Mouse (Mus musculus) lung, adult 2 months (tissue): ENCODE data around the gene Ddi2. TPM values are rescaled to one million over a fixed set of nuclear protein-coding genes. Genes with fewer than 3 reads are reported as not detected.

ENCODE experiments used
- DNase-seq: peaks from one replicate; pipeline ENCODE4 v3.0.0; 2022
- H3K4me1 ChIP-seq: fragments of 200-500 bp; 2 replicates; pipeline ENCODE4 v1.6.1; 2011; ENCODE audit warnings: low read length; ENCODE audit not compliant: control insufficient read depth, insufficient read depth
- H3K4me3 ChIP-seq: fragments of 200-500 bp; replicated peaks from 2 replicates; pipeline ENCODE3; 2011; ENCODE audit warnings: low read depth, mild to moderate bottlenecking, control low read depth, low read length; ENCODE audit errors: extremely low read depth
- CTCF ChIP-seq: fragments of 200-500 bp; IDR thresholded peaks from 2 replicates; pipeline ENCODE4 v1.5.1; 2011; ENCODE audit warnings: mild to moderate bottlenecking, low read length, control low read depth; ENCODE audit not compliant: insufficient read depth
- POLR2A ChIP-seq: fragments of 200-500 bp; IDR thresholded peaks from 2 replicates; pipeline ENCODE4 v1.6.1; 2011; ENCODE audit warnings: low read depth, mild to moderate bottlenecking, control low read depth, low read length, borderline replicate concordance; ENCODE audit errors: extremely low read depth
- WGBS: fragments of 180-500 bp; shearing (Covaris S2); methylation state at CpG from one replicate; pipeline ENCODE4 v1.1.7; 2018; 5-methylcytosine and 5-hydroxymethylcytosine counted together
- polyA plus RNA-seq: library from polyadenylated mRNA; depleted of rRNA; stranded (reverse); fragments of >200 nt; gene quantifications from 2 replicates; pipeline ENCODE4 v1.2.3, GENCODE M21; 2012

The Ddi2 gene
- polyA plus RNA-seq, 1 experiment, result 19.7 TPM

DNA sequence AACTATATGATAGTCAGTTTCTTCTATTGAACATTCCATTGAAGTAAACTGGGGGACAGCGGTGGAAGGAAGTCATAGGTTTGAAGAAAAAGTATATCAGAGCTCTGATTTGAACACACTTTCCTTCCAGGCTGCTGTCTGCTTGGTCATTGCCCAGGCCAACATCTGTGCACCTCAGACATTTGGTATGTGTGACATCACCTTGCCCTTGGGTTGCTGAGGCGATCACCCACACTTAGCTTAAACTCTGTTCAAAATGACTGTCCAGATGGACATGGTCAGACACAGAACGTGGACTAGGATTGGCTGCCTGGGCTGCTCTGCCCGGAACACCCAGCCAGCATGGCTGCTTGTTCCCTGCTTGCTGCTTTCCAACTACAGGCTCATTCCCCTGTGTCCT is 19.2 kb upstream of the Ddi2 start:
- DNase-seq, result no peak

DNA sequence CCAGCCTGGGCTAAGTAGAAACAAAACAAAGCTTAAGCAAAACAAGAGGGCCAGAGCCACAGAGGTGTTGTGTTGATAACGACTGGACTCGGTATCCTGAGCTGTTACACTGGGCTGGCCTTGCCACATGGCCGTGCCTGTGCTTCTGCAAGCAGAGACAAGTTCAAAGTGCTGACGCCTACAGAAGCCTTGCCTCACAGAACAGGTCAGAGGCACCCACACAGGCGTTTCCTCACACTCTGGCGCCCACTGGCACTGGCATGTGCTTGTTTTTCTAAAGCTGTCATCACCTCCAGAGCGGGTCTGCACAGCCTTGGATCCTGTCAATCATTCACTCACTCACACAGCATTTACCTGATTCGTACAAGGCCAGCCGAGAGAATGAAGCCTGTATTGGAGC is 18.6 kb upstream of the Ddi2 start:
- 45% methylated on average over 9 of the region's 9 CpGs for WGBS
- no peak for DNase-seq
- H3K4me3 ChIP-seq, result no peak overlapping the region
- H3K4me1 ChIP-seq, result no peaks in the 10 kb centered on the region
- no peak for TF ChIP-seq POLR2A
- TF ChIP-seq CTCF, result no peak

More for the DNA sequence above, 19.2 kb upstream of the Ddi2 start:
- TF ChIP-seq POLR2A (no peak), CTCF (no peak)
- WGBS, result 89% methylated on average over 4 of the region's 4 CpGs
- H3K4me3 ChIP-seq, result no peak overlapping the region
- H3K4me1 ChIP-seq, result no peaks in the 10 kb centered on the region

DNA sequence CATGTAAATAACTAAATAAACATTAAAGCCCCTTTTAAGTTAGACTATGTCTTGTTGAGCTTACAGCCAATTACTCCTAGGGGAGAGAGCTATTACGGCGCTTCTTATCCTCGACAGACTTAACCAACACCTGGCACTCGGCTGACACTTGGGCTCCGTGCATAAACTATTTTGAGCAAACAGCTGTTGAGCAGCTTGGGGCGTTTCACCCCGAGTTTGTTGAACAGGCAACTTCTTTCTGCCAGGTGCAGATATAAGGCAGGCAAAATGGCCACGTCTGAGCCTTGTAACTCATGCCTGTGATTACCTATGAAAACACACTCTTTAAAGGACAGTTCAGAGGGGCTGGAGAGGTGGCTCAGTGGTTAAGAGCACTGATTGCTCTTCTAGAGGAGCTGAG is 14.8 kb upstream of the Ddi2 start:
- Histone ChIP-seq H3K4me3 (no peak overlapping the region), H3K4me1 (no peaks in the 10 kb centered on the region)
- 61% methylated on average over 8 of the region's 8 CpGs for WGBS
- no peak for TF ChIP-seq POLR2A
- TF ChIP-seq CTCF, result no peak
- DNase-seq, result no peak

DNA sequence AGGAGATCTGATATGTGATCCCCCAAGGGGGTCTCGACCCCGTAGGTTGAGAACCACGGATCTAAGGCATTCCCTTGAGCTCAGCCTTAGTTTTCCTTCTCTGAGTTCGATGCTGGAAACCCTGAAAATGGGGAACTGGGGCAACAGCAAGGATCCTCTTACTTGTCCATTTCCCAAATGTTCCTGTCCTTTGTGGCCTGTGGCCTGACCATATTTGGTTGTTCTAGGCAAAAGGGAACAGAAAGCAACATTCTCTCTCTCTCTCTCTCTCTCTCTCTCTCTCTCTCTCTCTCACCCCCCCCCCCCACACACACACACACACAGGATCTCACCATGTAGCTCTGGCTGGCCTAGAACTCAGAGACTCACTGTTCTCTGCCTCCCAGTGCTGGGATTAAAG is 13.6 kb upstream of the Ddi2 start:
- Histone ChIP-seq H3K4me3 (no peak overlapping the region), H3K4me1 (no peaks in the 10 kb centered on the region)
- 58% methylated on average over 4 of the region's 4 CpGs for WGBS
- TF ChIP-seq CTCF, result no peak
- DNase-seq, result no peak

DNA sequence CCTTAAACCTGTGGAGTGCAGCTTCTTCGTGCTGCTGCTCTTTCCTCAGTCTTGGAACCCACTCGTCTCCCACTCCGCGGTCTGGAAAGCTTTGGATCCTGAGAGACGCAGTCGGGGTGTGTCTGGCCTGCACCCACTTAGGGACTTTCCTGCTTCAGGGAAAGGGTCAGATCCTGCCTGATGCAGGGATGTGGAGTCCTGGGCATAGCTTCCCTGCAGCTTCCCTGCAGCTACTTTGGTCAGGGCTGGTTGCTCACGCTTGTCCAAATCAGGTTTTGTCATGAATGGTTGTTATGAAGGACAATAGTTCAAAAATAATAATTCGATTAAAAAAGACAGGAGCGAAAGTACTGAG is 12.0 kb upstream of the Ddi2 start:
- H3K4me1 ChIP-seq, result no peaks in the 10 kb centered on the region
- peak overlapping the region; percentile 0 for H3K4me3 ChIP-seq
- no peak for DNase-seq
- 29% methylated on average over 9 of the region's 9 CpGs for WGBS
- TF ChIP-seq CTCF, result no peak
- TF ChIP-seq POLR2A, result no peak

DNA sequence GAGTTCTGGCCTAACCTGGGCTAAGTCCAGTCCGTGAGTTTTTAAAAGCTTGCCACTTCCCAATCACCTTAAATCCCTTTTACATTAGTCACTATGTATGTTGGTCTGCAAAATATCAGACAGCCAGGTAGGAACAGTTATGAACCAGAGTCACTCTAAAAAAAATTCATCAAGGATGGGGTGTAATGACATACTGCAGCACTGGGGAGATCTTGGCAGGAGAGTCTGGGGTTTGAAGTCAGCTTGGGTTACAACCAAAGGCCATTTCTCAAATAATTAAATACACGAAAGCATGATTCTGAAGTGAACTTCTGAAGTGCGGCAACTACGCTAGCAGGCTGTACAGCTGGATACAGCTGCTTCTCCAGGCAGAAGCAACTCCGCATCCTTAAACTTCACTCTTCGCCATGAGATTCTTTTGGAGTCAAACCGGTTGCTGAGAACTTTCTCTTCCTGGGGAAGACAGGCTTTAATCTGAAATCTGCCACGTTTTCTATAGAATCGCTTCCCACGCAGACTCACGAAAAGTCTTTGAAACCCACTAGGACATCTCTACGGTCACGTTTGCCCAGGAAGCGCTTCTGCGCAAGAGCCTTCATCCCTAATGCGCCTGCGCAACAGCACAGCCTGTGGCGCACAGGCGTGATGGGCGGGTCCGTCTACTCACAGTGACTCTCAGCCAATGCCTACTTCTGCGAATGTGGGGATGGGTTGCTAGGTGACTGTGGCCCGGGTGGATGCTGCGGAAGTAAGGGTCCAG is 11.4 kb upstream of the Ddi2 start:
- DNase-seq, result peak; percentile 70
- no peaks in the 10 kb centered on the region for H3K4me1 ChIP-seq
- H3K4me3 ChIP-seq, result peak overlapping the region; percentile 45
- WGBS, result 5% methylated on average over 24 of the region's 24 CpGs
- TF ChIP-seq CTCF, result no peak
- TF ChIP-seq POLR2A, result peak; percentile 73; the same call in 1 of the 2 replicates

DNA sequence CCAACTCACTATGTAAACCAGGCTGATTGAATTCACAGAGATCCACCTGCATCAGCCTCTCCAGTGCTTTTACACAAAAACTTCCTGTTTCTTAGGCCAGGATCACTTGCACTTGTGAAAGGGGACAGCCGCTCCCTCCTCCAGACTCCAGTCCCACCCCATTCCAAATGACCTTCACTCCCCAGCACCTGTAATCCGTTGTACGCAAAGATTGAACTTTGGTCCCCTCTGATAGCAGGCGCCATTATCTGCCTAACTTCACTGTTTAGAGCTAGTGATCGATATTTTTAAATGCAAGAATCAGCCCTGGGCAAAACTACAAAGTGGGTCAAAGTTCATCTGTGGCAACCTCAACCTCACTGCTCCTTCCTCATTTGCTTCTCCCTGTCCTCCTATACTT is 8.5 kb upstream of the Ddi2 start:
- DNase-seq, result no peak
- Histone ChIP-seq H3K4me3 (no peak overlapping the region), H3K4me1 (no peaks in the 10 kb centered on the region)
- 74% methylated on average over 5 of the region's 5 CpGs for WGBS
- TF ChIP-seq POLR2A (no peak), CTCF (no peak)

DNA sequence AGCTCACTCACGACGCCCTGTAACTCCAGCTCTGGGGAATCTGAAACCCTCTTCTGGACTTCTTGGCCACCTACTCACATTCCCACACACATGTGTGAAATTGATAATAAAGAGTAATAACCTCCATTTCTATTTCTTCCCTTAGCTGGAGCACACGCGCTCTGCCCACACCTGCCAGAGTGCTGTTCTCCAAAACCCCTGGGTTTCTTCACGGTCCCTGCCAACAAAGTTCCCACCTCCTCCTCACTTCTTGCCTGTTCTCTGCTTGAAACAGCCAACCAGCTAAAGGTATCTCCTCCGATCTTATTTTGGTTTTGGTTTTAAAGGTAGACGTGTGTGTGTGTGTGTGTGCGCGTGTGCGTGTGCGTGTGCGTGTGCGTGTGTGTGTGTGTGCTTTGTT is 7.2 kb upstream of the Ddi2 start:
- H3K4me3 ChIP-seq, result no peak overlapping the region
- 84% methylated on average over 13 of the region's 13 CpGs for WGBS
- DNase-seq, result no peak
- TF ChIP-seq POLR2A (no peak), CTCF (no peak)
- H3K4me1 ChIP-seq, result 0 out of 2 replicates have a peak, but pooled peaks cover 2% of the 10 kb centered on the region

DNA sequence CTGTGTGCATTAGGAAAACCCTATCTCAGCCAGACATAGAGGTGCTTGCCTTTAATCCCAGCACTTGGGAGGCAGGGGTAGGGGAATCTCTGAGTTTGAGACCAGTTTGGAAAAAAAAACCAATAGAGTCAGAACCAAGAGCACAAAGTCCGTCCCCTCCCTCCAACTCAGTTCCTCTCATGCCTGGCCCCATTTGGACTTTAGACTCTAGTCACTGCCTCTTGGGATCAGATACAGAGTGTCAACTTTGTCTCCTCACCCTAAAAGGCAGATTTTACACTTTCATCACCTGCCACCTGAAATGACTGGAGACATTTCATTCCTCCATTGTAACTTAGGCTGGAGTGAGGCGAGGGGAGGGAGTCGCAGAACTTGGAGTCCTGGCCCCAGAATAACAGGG is 6.0 kb upstream of the Ddi2 start:
- Histone ChIP-seq H3K4me3 (no peak overlapping the region), H3K4me1 (peaks cover 7% of the 10 kb centered on the region)
- 93% methylated on average over 3 of the region's 3 CpGs for WGBS
- DNase-seq, result no peak
- TF ChIP-seq CTCF, result no peak

DNA sequence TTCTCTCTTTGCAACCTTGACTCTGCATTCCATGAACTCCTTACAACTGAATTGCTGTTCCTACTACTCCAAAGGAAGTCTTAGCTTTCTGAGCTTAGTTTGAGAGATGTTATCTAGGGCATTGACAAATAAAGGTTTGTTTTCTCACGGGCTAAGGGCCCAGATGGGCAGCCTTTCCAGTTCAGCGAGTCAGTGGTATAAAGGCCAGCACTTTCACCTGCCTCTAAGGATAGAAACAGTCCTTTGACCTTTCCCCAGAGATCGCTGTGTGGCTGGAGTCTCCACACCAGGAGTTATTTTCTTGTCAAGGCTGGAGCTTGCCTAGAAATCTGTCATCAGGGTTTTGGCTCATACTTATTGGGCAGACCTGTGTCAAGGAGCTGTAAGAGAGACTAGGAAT is 2.5 kb upstream of the Ddi2 start:
- no peak overlapping the region for H3K4me3 ChIP-seq
- WGBS, result 43% methylated on average over 3 of the region's 3 CpGs
- peaks cover 16% of the 10 kb centered on the region for H3K4me1 ChIP-seq
- peak; percentile 36 for DNase-seq
- TF ChIP-seq CTCF (no peak), POLR2A (no peak)
